Mouse (Mus musculus) hindbrain, embryonic 16.5 days (tissue): ENCODE data around the gene Abhd15. TPM values are rescaled to one million over a fixed set of nuclear protein-coding genes. Genes with fewer than 3 reads are reported as not detected.
A peak's percentile ranks its signal among the peaks of the same experiment; 100 is the strongest.

Source experiments
- ATAC-seq: fragments of 200-750 bp; cut with Nextera tagmentation; 2 replicates; pipeline ENCODE4 v1.8.0; 2017; ENCODE audit warnings: moderate TSS enrichment, moderate library complexity
- H3K27ac ChIP-seq: fragments of 300-500 bp; sonication (generic); 2 replicates; pipeline ENCODE4 v1.5.1; 2014; ENCODE audit warnings: low read depth, mild to moderate bottlenecking, control low read depth, low read length, moderate library complexity
- H3K27me3 ChIP-seq: fragments of 300-500 bp; sonication (generic); replicated peaks from 2 replicates; pipeline ENCODE4 v1.6.1; 2014; ENCODE audit warnings: low read length; ENCODE audit not compliant: control insufficient read depth, insufficient read depth
- H3K36me3 ChIP-seq: fragments of 300-500 bp; sonication (generic); 2 replicates; pipeline ENCODE4 v1.6.1; 2014; ENCODE audit warnings: mild to moderate bottlenecking, low read length, moderate library complexity, mixed read lengths; ENCODE audit not compliant: control insufficient read depth, insufficient read depth
- H3K4me1 ChIP-seq: fragments of 300-500 bp; sonication (generic); 2 replicates; pipeline ENCODE4 v1.6.1; 2014; ENCODE audit warnings: low read depth, low read length; ENCODE audit not compliant: control insufficient read depth, insufficient read depth
- H3K4me2 ChIP-seq: fragments of 300-500 bp; sonication (generic); 2 replicates; pipeline ENCODE4 v1.6.1; 2014; ENCODE audit warnings: mild to moderate bottlenecking, low read length, control low read depth, moderate library complexity
- H3K4me3 ChIP-seq: fragments of 300-500 bp; sonication (generic); 2 replicates; pipeline ENCODE4 v1.5.1; 2014; ENCODE audit warnings: mild to moderate bottlenecking, low read length, control low read depth, moderate library complexity
- H3K9ac ChIP-seq: fragments of 300-500 bp; sonication (generic); 2 replicates; pipeline ENCODE4 v1.6.1; 2014; ENCODE audit warnings: low read depth, mild to moderate bottlenecking, control low read depth, low read length, moderate library complexity
- H3K9me3 ChIP-seq: fragments of 300-500 bp; sonication (generic); 2 replicates; pipeline ENCODE4 v1.6.1; 2014; ENCODE audit warnings: mild to moderate bottlenecking, low read length, moderate library complexity; ENCODE audit not compliant: control insufficient read depth
- WGBS: fragments of 180-500 bp; shearing (Covaris S2); extraction: QIAGEN DNeasy Blood & Tissue Kit; methylation state at CpG from one replicate; pipeline ENCODE4 v1.1.7; 2014; 5-methylcytosine and 5-hydroxymethylcytosine counted together
- polyA plus RNA-seq: library from polyadenylated mRNA; unstranded; fragments of >200 nt; fragmentation: Nextera tagmentation; extraction: Ambion mirVana; gene quantifications from 2 replicates; pipeline ENCODE4 v1.2.1, GENCODE M21; 2015

Gene Abhd15
- polyA plus RNA-seq, result 2.2 and 2.9 TPM in 2 replicates

DNA sequence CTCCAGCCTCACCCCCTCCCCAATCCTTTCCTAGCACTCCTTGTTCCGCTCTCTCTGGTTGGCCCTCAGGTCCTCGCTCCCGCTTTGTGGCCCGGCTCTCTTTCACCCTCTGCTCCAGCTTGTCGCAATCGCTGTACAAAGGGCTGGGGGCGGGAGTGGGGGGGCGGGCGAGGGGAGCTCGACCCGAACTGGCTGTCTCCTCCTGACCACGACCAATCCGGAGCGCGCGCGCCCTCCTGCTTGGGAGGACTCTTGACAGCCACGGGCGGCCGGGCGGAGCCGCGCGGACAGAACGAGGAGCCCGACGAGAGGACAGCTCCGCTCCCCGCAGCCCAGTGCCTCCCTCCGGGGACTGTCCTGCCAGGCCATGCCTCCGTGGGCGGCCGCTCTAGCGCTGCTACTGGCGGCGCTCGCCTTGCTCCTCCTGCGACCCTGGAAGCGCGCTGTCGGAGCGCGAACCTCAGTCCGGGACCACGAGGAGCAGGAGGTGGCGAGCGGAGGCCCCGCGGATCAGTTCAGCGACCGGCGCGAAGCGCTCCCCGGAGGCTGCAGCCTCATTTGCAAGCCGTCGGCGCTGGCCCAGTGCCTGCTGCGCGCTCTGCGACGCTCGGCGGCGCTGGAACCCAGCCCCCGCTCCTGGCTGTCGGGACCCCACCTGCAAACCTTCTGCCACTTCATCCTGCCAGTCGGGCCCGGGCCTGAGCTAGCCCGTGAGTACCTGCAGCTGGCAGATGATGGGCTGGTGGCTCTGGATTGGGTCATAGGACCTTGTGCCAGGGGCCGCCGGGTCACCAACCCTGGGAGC lies at the start of gene Abhd15:
Abhd15 (plus strand) TSS at position 290 of the 805 bp plus-strand sequence.
- ATAC-seq, result peak; percentile 60
- H3K9ac ChIP-seq, result peak within 1 kb of the TSS; percentile 60
- peak within 1 kb of the TSS; percentile 55 for H3K4me3 ChIP-seq
- H3K27ac ChIP-seq, result no peak within 1 kb of the TSS
- H3K27me3 ChIP-seq, result no peaks in the 10 kb centered on the region
- H3K4me2 ChIP-seq, result peak within 1 kb of the TSS; percentile 92
- peaks cover 20% of the 10 kb centered on the region for H3K4me1 ChIP-seq
- no peaks in the 10 kb centered on the region for H3K36me3 ChIP-seq
- H3K9me3 ChIP-seq, result no peaks in the 10 kb centered on the region
- under 1% methylated on average over 64 of the region's 72 CpGs for WGBS

- no peak for ATAC-seq
- 46% methylated on average over 9 of the region's 9 CpGs for WGBS
- H3K27ac ChIP-seq, result no peak overlapping the region
- H3K4me3 ChIP-seq, result no peak overlapping the region
- no peak overlapping the region for H3K9ac ChIP-seq
- no peak overlapping the region for H3K4me2 ChIP-seq
- no peaks in the 10 kb centered on the region for H3K9me3 ChIP-seq
- peaks cover 16% of the 10 kb centered on the region for H3K27me3 ChIP-seq
- peaks cover 7% of the 10 kb centered on the region; the same call in 1 of the 2 replicates for H3K36me3 ChIP-seq
- H3K4me1 ChIP-seq, result peaks cover 8% of the 10 kb centered on the region; the same call in 1 of the 2 replicates
These were observed 48.4 kb upstream of the Abhd15 start for GRCm38 (mm10) chr11:77466544-77466943.

- H3K27me3 ChIP-seq, result peaks cover 16% of the 10 kb centered on the region
- H3K4me2 ChIP-seq, result no peak overlapping the region
- ATAC-seq, result 0 out of 2 replicates have a peak, but pooled peaks have one; percentile 3
These were observed 47.8 kb upstream of the Abhd15 start for GRCm38 (mm10) chr11:77467157-77467556.

DNA sequence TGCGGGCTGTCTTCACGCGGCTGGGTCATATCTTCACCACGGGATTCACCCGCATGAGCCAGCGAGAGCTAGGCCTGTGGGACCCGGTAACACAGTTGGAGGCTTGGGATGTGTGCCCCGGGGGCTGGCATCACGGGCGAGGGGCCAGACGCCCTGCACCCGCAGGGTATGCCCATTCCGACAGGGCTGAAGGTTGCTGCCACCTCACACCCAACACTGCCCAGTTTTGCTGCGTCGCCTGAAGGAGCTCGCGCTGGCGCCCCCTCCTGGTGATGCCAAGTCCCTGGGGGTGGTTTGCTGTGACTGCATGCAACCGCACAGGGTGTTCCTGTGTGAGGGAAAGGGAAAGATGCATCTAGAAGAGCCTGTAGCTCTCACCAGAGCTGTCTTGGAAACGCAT lies 47.1 kb upstream of the Abhd15 start:
- Histone ChIP-seq H3K36me3 (peaks cover 19% of the 10 kb centered on the region), H3K27me3 (peaks cover 16% of the 10 kb centered on the region), H3K27ac (no peak overlapping the region), H3K4me1 (no peaks in the 10 kb centered on the region; the same call in 1 of the 2 replicates), H3K4me3 (no peak overlapping the region), H3K4me2 (no peak overlapping the region; the same call in 1 of the 2 replicates), H3K9me3 (no peaks in the 10 kb centered on the region), H3K9ac (no peak overlapping the region)
- no peak for ATAC-seq
- WGBS, result 11% methylated on average over 20 of the region's 20 CpGs

More at GRCm38 (mm10) chr11:77467157-77467556, 47.8 kb upstream of the Abhd15 start:
- no peak overlapping the region for H3K9ac ChIP-seq
- H3K36me3 ChIP-seq, result peaks cover 13% of the 10 kb centered on the region
- 7% methylated on average over 23 of the region's 25 CpGs for whole genome bisulfite sequencing
- H3K4me1 ChIP-seq, result peaks cover 4% of the 10 kb centered on the region; the same call in 1 of the 2 replicates
- H3K9me3 ChIP-seq, result no peaks in the 10 kb centered on the region
- H3K4me3 ChIP-seq, result no peak overlapping the region
- no peak overlapping the region for H3K27ac ChIP-seq

DNA sequence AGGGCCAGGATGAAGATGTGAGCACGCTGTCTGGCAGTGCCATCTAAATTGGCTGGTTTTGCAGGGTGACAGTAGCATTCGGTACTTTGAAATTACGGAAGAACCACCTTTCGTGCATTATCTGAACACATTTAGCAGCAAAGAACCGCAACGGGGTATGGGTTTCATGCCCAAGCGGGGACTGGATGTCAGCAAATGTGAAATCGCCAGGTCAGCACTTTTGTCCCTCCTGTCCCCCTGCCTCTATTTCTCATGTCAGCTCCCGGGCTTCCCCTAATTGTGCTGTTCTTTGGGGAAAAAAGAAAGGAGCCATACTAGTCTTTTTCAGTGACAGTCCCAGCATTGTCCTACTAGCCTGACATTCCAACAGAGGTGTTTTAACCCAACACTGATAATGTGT lies 46.5 kb upstream of the Abhd15 start:
- ATAC-seq, result no peak
- H3K4me1 ChIP-seq, result no peaks in the 10 kb centered on the region
- no peak overlapping the region for H3K27ac ChIP-seq
- H3K4me2 ChIP-seq, result no peak overlapping the region
- no peak overlapping the region for H3K4me3 ChIP-seq
- peaks cover 16% of the 10 kb centered on the region for H3K27me3 ChIP-seq
- WGBS, result 84% methylated on average over 9 of the region's 9 CpGs
- peaks cover 22% of the 10 kb centered on the region for H3K36me3 ChIP-seq
- no peaks in the 10 kb centered on the region for H3K9me3 ChIP-seq
- H3K9ac ChIP-seq, result no peak overlapping the region

- no peaks in the 10 kb centered on the region for H3K4me1 ChIP-seq
- H3K27me3 ChIP-seq, result peaks cover 10% of the 10 kb centered on the region
- H3K4me3 ChIP-seq, result no peak overlapping the region
- ATAC-seq, result no peak
- no peak overlapping the region for H3K9ac ChIP-seq
- peaks cover 26% of the 10 kb centered on the region for H3K36me3 ChIP-seq
- WGBS, result 71% methylated on average over 29 of the region's 29 CpGs
- no peaks in the 10 kb centered on the region for H3K9me3 ChIP-seq
- no peak overlapping the region for H3K4me2 ChIP-seq
- no peak overlapping the region for H3K27ac ChIP-seq
These were observed 43.5 kb upstream of the Abhd15 start for GRCm38 (mm10) chr11:77471407-77471806.

DNA sequence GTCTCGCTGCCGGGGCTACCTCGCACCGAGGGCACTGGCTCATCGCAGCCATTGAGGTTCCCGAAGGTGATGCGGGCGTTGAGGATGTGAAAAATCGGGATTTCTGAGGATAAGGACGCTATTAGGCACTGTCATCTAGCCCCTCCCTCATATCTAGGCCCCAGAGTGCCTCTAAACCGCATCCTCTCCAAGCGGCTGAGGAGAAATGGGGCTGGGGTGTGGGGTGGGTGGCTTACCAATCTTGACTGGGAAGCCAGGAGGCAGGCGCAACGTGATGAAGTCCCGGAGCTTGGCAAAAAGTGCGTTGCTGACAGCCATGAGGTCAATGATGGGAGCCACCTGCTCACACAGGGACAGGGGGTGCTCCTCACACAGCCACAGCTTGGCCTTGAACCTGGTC lies 42.1 kb upstream of the Abhd15 start:
- Histone ChIP-seq H3K4me2 (no peak overlapping the region), H3K36me3 (peaks cover 26% of the 10 kb centered on the region), H3K9me3 (no peaks in the 10 kb centered on the region), H3K9ac (no peak overlapping the region), H3K4me3 (no peak overlapping the region), H3K27ac (no peak overlapping the region), H3K27me3 (no peaks in the 10 kb centered on the region), H3K4me1 (no peaks in the 10 kb centered on the region)
- 93% methylated on average over 16 of the region's 16 CpGs for WGBS
- no peak for ATAC-seq

DNA sequence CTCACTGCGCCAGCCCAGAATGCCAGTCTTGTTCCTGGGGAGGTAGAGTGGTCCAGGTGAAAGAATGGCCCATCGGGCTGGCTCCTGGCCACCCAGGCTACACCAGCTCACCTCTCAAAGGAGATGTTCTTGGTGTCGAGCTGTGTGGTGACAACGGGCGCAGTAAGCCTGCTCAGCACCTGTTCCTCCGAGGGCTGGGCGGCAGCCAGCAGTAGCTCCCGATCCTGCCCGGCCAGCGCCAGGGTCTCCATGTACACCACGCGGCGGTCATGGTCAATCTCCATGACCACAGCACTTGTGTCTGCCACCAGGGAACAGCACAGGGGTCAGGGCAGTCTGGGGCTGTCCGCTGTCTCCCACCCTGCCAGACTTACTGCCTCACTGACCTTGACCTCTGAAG lies 38.7 kb upstream of the Abhd15 start:
- H3K4me1 ChIP-seq, result no peaks in the 10 kb centered on the region; the same call in 1 of the 2 replicates
- no peak overlapping the region for H3K4me2 ChIP-seq
- H3K9ac ChIP-seq, result no peak overlapping the region
- no peak for ATAC-seq
- no peak overlapping the region for H3K27ac ChIP-seq
- H3K4me3 ChIP-seq, result no peak overlapping the region
- H3K36me3 ChIP-seq, result peaks cover 23% of the 10 kb centered on the region
- WGBS, result 92% methylated on average over 14 of the region's 14 CpGs
- H3K9me3 ChIP-seq, result no peaks in the 10 kb centered on the region
- no peaks in the 10 kb centered on the region for H3K27me3 ChIP-seq

DNA sequence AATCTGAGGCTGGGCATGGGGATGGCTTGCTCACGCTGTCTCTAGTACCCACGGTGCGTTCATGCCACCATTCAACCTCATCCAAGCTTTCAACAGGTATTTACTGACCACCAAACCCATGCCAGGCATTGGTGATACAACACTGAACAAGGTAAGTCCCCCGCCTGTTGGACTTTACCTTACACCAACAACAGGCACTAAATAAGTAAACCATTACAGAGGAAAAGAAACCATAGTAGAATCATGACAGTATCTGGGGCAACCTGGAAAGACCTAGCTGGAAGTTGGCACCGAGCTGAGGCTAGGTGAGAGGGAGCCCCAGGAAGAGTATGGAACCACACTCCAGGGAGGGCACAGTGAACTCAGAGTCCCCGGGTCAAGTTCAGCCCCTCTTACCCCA lies 38.0 kb upstream of the Abhd15 start:
- no peaks in the 10 kb centered on the region; the same call in 1 of the 2 replicates for H3K4me1 ChIP-seq
- peaks cover 16% of the 10 kb centered on the region for H3K36me3 ChIP-seq
- no peak overlapping the region for H3K4me2 ChIP-seq
- no peak overlapping the region for H3K9ac ChIP-seq
- no peaks in the 10 kb centered on the region for H3K9me3 ChIP-seq
- no peak overlapping the region for H3K4me3 ChIP-seq
- no peak for ATAC-seq
- WGBS, result 95% methylated on average over 6 of the region's 6 CpGs
- H3K27me3 ChIP-seq, result no peaks in the 10 kb centered on the region
- H3K27ac ChIP-seq, result no peak overlapping the region
